In genomic region chr15:99819109-99819440, GRCm38 (mm10) we compare ENCODE assay signal across 7 mouse cellular contexts. TPM values are rescaled to one million over a fixed set of nuclear protein-coding genes. Genes with fewer than 3 reads are reported as not detected.
DNase-seq lines count a peak whose midpoint lies in the region; ATAC-seq and TF ChIP-seq lines count a peak whose summit lies in the region.

No protein-coding gene starts in this region.

- H3K4me3 ChIP-seq in lung, postnatal 0 days (ENCODE audit: low read depth, low read length), result peak overlapping the region; percentile 47
- H3K4me3 ChIP-seq in forebrain, embryonic 14.5 days (ENCODE audit: low read depth, low read length), result peak overlapping the region; percentile 9
- peak overlapping the region; percentile 59 for H3K4me3 ChIP-seq in limb, embryonic 15.5 days
- H3K4me3 ChIP-seq in stomach, embryonic 15.5 days (replicated peaks), result peak overlapping the region; percentile 51

- H3K27ac ChIP-seq in lung, postnatal 0 days (ENCODE audit: low read length), result peak overlapping the region; percentile 86
- peak overlapping the region; percentile 81 for H3K27ac ChIP-seq in forebrain, embryonic 14.5 days (ENCODE audit: low read depth, low read length)
- H3K27ac ChIP-seq in limb, embryonic 15.5 days, result peak overlapping the region; percentile 98
- peak overlapping the region; percentile 96 for H3K27ac ChIP-seq in stomach, embryonic 15.5 days

- H3K4me1 ChIP-seq in lung, postnatal 0 days (ENCODE audit: insufficient read depth, low read depth, low read length), result no peaks in the 10 kb centered on the region
- H3K4me1 ChIP-seq in forebrain, embryonic 14.5 days (ENCODE audit: control insufficient read depth, insufficient read depth, low read length), result peaks cover 12% of the 10 kb centered on the region
- H3K4me1 ChIP-seq in limb, embryonic 15.5 days, result peaks cover 11% of the 10 kb centered on the region
- peaks cover 9% of the 10 kb centered on the region; the same call in 1 of the 2 replicates for H3K4me1 ChIP-seq in stomach, embryonic 15.5 days

- H3K27me3 ChIP-seq in lung, postnatal 0 days (replicated peaks; ENCODE audit: insufficient read depth, low read length), result no peaks in the 10 kb centered on the region
- H3K27me3 ChIP-seq in forebrain, embryonic 14.5 days (replicated peaks; ENCODE audit: control insufficient read depth, insufficient read depth, low read length), result no peaks in the 10 kb centered on the region
- H3K27me3 ChIP-seq in limb, embryonic 15.5 days, result no peaks in the 10 kb centered on the region
- no peaks in the 10 kb centered on the region for H3K27me3 ChIP-seq in stomach, embryonic 15.5 days (replicated peaks)

- H3K9me3 ChIP-seq in lung, postnatal 0 days (ENCODE audit: low read length), result no peaks in the 10 kb centered on the region
- no peaks in the 10 kb centered on the region for H3K9me3 ChIP-seq in forebrain, embryonic 14.5 days (replicated peaks; ENCODE audit: control insufficient read depth, low read length)
- no peaks in the 10 kb centered on the region for H3K9me3 ChIP-seq in limb, embryonic 15.5 days
- no peaks in the 10 kb centered on the region for H3K9me3 ChIP-seq in stomach, embryonic 15.5 days

- ATAC-seq in lung, postnatal 0 days, result no peak
- ATAC-seq in forebrain, embryonic 14.5 days, result peak; percentile 32
- no peak for ATAC-seq in limb, embryonic 15.5 days (ENCODE audit: insufficient number of reproducible peaks, low FRiP score, low TSS enrichment, low read depth)
- ATAC-seq in stomach, embryonic 15.5 days (ENCODE audit: insufficient read depth, low FRiP score, low read depth), result no peak

- TF ChIP-seq CTCF in lung, postnatal 0 days (IDR thresholded peaks at IDR 0.05), result no peak

- peak overlapping the region; percentile 56 for H3K9ac ChIP-seq in lung, postnatal 0 days (replicated peaks; ENCODE audit: low read depth)
- peak overlapping the region; percentile 18 for H3K9ac ChIP-seq in forebrain, embryonic 14.5 days (ENCODE audit: low read length)
- H3K9ac ChIP-seq in limb, embryonic 15.5 days, result peak overlapping the region; percentile 74
- H3K9ac ChIP-seq in stomach, embryonic 15.5 days, result peak overlapping the region; percentile 56; the same call in 1 of the 2 replicates

- no peaks in the 10 kb centered on the region for H3K36me3 ChIP-seq in lung, postnatal 0 days (ENCODE audit: insufficient read depth, low read length)
- H3K36me3 ChIP-seq in forebrain, embryonic 14.5 days (ENCODE audit: control insufficient read depth, insufficient read depth, low read length), result 0 out of 2 replicates have a peak, but pooled peaks cover 5% of the 10 kb centered on the region
- peaks cover 8% of the 10 kb centered on the region for H3K36me3 ChIP-seq in limb, embryonic 15.5 days
- H3K36me3 ChIP-seq in stomach, embryonic 15.5 days, result peaks cover 8% of the 10 kb centered on the region; the same call in 1 of the 2 replicates

- H3K4me2 ChIP-seq in lung, postnatal 0 days (replicated peaks; ENCODE audit: low read depth, low read length), result peak overlapping the region; percentile 57
- H3K4me2 ChIP-seq in forebrain, embryonic 14.5 days (ENCODE audit: low read length), result peak overlapping the region; percentile 45
- H3K4me2 ChIP-seq in limb, embryonic 15.5 days, result peak overlapping the region; percentile 61
- H3K4me2 ChIP-seq in stomach, embryonic 15.5 days, result peak overlapping the region; percentile 64

- no peak for DNase-seq in lung, postnatal 0 days (ENCODE audit: low spot score)
- no peak for DNase-seq in lung, adult 18-20 months
- no peak for DNase-seq in forebrain, embryonic 14.5 days (ENCODE audit: low spot score)
- DNase-seq in thymus, adult 18-20 months, result no peak
- DNase-seq in cerebellum, postnatal 4 days (ENCODE audit: low spot score in 2 of 2), result no peak

- 33% methylated on average over 6 of the region's 6 CpGs for WGBS in lung, postnatal 0 days
- 27% methylated on average over 6 of the region's 6 CpGs for WGBS in forebrain, embryonic 14.5 days
- 1% methylated on average over 6 of the region's 6 CpGs for WGBS in limb, embryonic 15.5 days
- 21% methylated on average over 6 of the region's 6 CpGs for WGBS in stomach, embryonic 15.5 days

- no peak for TF ChIP-seq EP300 in lung, postnatal 0 days (IDR thresholded peaks at IDR 0.05)

RNA-seq across cellular contexts. Expression of gene Cers5, which starts 46.4 kb away (rescaled TPM):
- polyA plus RNA-seq in lung, postnatal 0 days (2015; fragmentation: Nextera tagmentation; extraction: Ambion mirVana), result 67.1 and 71.5 TPM in 2 replicates
- polyA plus RNA-seq in forebrain, embryonic 14.5 days (2014; fragmentation: Nextera tagmentation; extraction: Ambion mirVana), result 71.9 and 72.5 TPM in 2 replicates
- polyA plus RNA-seq in limb, embryonic 15.5 days (2015; fragmentation: Nextera tagmentation; extraction: Ambion mirVana), result 83.6 and 84.8 TPM in 2 replicates
- 56.1 and 57.3 TPM in 2 replicates for polyA plus RNA-seq in stomach, embryonic 15.5 days (2015; fragmentation: Nextera tagmentation; extraction: Ambion mirVana)

RNA-seq across cellular contexts. Expression of gene Lima1, which starts 56.2 kb away (rescaled TPM):
- polyA plus RNA-seq in lung, postnatal 0 days (2015; fragmentation: Nextera tagmentation; extraction: Ambion mirVana), result 28.6 and 38.5 TPM in 2 replicates
- polyA plus RNA-seq in forebrain, embryonic 14.5 days (2014; fragmentation: Nextera tagmentation; extraction: Ambion mirVana), result 27.0 and 32.1 TPM in 2 replicates
- polyA plus RNA-seq in limb, embryonic 15.5 days (2015; fragmentation: Nextera tagmentation; extraction: Ambion mirVana), result 90.2 and 91.6 TPM in 2 replicates
- polyA plus RNA-seq in stomach, embryonic 15.5 days (2015; fragmentation: Nextera tagmentation; extraction: Ambion mirVana), result 71.2 and 78.3 TPM in 2 replicates

Comparison
In these comparisons a context has a peak if more than half of its experiments do, and no peak if none do; other contexts are left out.
1. H3K4me3 ChIP-seq: peak in every context shown above with its lines; median percentile 59 in limb, embryonic 15.5 days; 51 in stomach, embryonic 15.5 days; 47 in lung, postnatal 0 days; 9 in forebrain, embryonic 14.5 days.
2. H3K9ac ChIP-seq: peak in every context shown above with its lines; median percentile 74 in limb, embryonic 15.5 days; 56 in lung, postnatal 0 days; 56 in stomach, embryonic 15.5 days; 18 in forebrain, embryonic 14.5 days.